Mouse (Mus musculus): ENCODE results near the gene Fblim1. TPM values are rescaled to one million over a fixed set of nuclear protein-coding genes. Genes with fewer than 3 reads are reported as not detected.
A peak's percentile ranks its signal among the peaks of the same experiment; 100 is the strongest.

The Fblim1 gene
- polyA plus RNA-seq, 1 experiment from 2014 or later, result 29.1 TPM

DNA sequence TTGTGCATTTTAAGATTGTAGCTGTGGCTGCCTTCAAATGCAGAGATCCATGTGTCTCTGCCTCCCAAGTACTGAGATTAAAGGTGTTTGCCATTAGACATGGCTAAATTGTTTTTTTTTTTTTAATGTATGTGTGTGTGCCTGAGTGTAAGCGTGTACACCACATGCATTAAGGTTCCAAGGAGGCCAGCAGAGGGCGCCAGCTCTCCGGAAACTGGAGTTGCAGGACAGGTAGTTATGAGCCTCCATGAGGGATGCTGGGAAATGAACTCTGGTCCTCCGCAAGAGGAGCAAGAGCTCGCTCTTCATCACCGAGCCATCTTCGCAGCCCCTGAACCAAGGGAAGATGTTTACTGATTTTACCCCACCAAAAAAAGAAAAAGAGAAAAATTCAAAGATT is 29.0 kb downstream of the Fblim1 start:
- Histone ChIP-seq H3K9me3 (ENCODE audit: control insufficient read depth, low read length) (no peaks in the 10 kb centered on the region), H3K4me1 (ENCODE audit: control insufficient read depth, insufficient read depth, low read length) (no peaks in the 10 kb centered on the region), H3K9ac (replicated peaks; ENCODE audit: low read depth, low read length) (no peak overlapping the region), H3K36me3 (ENCODE audit: control insufficient read depth, insufficient read depth, low read length) (0 out of 2 replicates have a peak, but pooled peaks cover 3% of the 10 kb centered on the region), H3K27me3 (ENCODE audit: control insufficient read depth, insufficient read depth, low read length) (no peaks in the 10 kb centered on the region), H3K27ac (ENCODE audit: low read depth, low read length) (no peak overlapping the region), H3K4me2 (ENCODE audit: low read depth, low read length) (no peak overlapping the region), H3K4me3 (ENCODE audit: low read depth, low read length) (no peak overlapping the region)
- 96% methylated on average over 7 of the region's 7 CpGs for WGBS
- ATAC-seq (ENCODE audit: low read depth), result no peak

DNA sequence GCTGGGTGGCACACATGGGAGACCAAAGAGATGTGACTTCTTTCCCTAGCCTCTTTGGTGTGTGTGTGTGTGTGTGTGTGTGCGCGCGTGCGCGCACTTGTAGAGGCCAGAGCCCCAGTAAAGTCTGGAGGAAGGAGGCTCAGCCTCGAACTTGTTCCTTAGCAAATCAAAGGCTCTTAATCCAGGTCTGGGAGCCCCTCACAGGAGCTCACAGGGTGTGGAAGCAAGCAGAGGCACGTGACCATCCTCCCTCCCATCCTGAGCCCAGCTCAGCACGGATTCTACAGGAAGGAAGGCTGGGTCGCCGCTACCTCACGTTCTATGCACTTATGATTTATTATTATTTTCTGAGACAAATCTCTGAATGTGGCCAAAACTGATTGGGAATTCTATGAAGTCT is 29.5 kb downstream of the Fblim1 start:
- 0 out of 2 replicates have a peak, but pooled peaks cover 3% of the 10 kb centered on the region for H3K36me3 ChIP-seq (ENCODE audit: control insufficient read depth, insufficient read depth, low read length)
- no peaks in the 10 kb centered on the region for H3K9me3 ChIP-seq (ENCODE audit: control insufficient read depth, low read length)
- H3K4me2 ChIP-seq (ENCODE audit: low read depth, low read length), result no peak overlapping the region
- no peak for ATAC-seq (ENCODE audit: low read depth)
- no peak overlapping the region for H3K27ac ChIP-seq (ENCODE audit: low read depth, low read length)
- H3K4me3 ChIP-seq (ENCODE audit: low read depth, low read length), result no peak overlapping the region
- 87% methylated on average over 11 of the region's 11 CpGs for WGBS
- H3K4me1 ChIP-seq (ENCODE audit: control insufficient read depth, insufficient read depth, low read length), result no peaks in the 10 kb centered on the region
- H3K27me3 ChIP-seq (ENCODE audit: control insufficient read depth, insufficient read depth, low read length), result no peaks in the 10 kb centered on the region
- no peak overlapping the region for H3K9ac ChIP-seq (replicated peaks; ENCODE audit: low read depth, low read length)

DNA sequence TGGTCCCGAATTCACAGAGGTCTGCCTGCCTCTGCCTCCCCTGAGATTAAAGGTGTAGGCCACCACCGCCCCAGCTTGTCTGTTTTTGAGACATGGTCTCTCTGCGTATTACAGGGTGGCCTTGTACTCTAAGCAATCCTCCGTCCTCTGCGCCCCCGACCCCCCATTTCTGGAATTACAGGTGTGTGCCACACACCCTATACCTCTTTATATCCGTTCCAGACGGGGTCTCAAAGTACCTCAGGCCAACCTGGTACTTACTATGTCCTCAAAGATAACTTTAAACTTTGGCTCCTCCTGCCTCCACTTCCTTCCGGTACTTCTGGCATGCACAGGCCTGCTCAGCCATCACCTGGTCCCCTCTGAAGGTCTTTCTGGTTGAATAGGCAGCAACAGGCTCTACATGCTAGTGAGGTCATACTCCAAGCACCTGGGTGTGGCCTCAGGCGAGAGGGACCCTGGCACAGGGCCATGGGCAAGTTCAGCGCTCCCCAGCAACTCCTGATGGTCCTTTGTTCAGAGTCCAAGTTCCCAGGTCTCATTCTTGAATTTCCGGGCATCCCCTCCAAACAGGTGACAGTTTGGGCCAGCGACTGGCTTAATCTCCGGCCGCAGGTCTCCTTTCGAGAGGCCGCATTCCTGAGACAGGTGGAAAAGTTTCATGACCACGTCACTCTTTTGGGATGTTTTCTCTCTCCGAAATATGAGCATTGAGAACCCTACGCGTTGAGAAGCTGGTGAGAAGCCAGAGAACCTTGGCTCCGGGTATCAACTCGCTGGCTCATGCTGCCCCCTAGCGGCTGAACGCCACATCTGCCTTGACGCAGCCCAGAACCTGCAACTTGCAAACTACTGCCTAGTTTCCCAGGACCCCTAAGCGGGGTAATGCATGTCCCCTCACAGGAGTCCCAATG is 30.9 kb downstream of the Fblim1 start:
- no peak overlapping the region for H3K4me2 ChIP-seq (ENCODE audit: low read depth, low read length)
- 0 out of 2 replicates have a peak, but pooled peaks have one; percentile 60 for ATAC-seq (ENCODE audit: low read depth)
- H3K4me1 ChIP-seq (ENCODE audit: control insufficient read depth, insufficient read depth, low read length), result no peaks in the 10 kb centered on the region
- H3K9me3 ChIP-seq (ENCODE audit: control insufficient read depth, low read length), result no peaks in the 10 kb centered on the region
- 42% methylated on average over 27 of the region's 27 CpGs for WGBS
- no peak overlapping the region for H3K9ac ChIP-seq (replicated peaks; ENCODE audit: low read depth, low read length)
- H3K27ac ChIP-seq (ENCODE audit: low read depth, low read length), result no peak overlapping the region
- H3K27me3 ChIP-seq (ENCODE audit: control insufficient read depth, insufficient read depth, low read length), result no peaks in the 10 kb centered on the region
- 0 out of 2 replicates have a peak, but pooled peaks cover 3% of the 10 kb centered on the region for H3K36me3 ChIP-seq (ENCODE audit: control insufficient read depth, insufficient read depth, low read length)
- no peak overlapping the region for H3K4me3 ChIP-seq (ENCODE audit: low read depth, low read length)

DNA sequence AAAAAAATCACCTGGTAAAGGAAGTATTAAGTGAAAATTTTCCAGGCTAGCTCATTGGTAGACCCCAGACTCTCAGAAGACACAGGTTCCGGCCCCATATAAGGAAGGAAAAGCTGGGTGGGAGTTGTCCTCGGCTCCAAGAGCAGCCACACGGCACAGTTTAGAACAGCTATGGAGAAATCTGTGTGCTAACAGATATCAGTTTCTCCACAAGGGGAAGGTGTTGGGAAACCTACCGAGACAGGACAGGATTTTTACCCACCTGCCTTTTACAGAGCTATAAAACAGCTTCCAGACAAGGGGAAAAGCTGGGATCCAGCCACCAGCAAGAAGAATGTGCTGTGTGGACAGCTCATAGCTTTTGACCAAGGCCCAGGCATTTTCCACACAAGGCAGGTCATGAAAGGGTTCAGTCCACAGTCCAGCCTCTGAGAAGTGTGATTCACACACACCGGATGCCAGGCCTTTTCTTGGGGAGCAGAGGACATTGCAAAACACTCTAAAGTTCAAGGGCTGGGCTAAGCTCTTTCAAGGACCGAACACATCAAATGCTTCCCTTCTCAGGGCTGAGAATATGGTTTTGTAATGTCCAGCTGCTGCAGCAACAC is 32.4 kb downstream of the Fblim1 start:
- ATAC-seq (ENCODE audit: low read depth), result no peak
- 81% methylated on average over 6 of the region's 6 CpGs for WGBS
- Histone ChIP-seq H3K4me3 (ENCODE audit: low read depth, low read length) (no peak overlapping the region), H3K9me3 (ENCODE audit: control insufficient read depth, low read length) (no peaks in the 10 kb centered on the region), H3K4me1 (ENCODE audit: control insufficient read depth, insufficient read depth, low read length) (no peaks in the 10 kb centered on the region), H3K4me2 (ENCODE audit: low read depth, low read length) (no peak overlapping the region), H3K27ac (ENCODE audit: low read depth, low read length) (no peak overlapping the region), H3K27me3 (ENCODE audit: control insufficient read depth, insufficient read depth, low read length) (no peaks in the 10 kb centered on the region), H3K36me3 (ENCODE audit: control insufficient read depth, insufficient read depth, low read length) (no peaks in the 10 kb centered on the region), H3K9ac (replicated peaks; ENCODE audit: low read depth, low read length) (no peak overlapping the region)

DNA sequence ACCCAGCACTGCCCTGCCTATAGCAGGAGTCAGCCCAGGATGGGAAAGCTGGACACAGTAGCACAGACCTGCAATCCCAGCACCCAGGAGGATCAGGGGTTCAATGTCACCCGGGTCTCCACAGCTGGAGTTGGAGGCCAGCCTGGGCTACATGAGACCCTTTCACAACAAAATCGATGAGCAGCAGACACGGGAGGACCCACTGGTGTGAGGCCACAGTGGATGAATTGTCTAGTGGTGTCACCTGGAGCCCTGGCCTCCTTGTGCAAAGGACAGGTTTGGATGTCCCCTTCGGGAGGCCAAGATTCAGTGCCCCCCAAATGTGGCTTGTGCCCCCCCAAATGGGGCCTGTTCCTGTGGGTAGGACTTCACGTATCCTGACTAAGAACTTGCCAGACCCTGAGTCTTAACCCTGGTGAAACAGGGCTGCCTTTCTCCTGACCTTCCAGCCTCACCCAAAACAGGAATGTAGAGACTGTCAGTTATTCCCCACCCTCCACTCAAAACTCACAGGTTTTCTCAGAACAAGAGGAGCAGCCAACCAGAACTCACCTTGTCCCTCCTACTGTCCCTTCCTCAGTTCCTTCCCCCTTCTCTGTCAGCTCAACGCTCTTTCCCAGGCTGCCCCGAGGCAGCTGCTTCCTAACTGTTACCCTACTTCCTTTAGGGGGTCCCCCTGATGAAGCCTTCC is 33.1 kb downstream of the Fblim1 start:
- Histone ChIP-seq H3K27ac (ENCODE audit: low read depth, low read length) (no peak overlapping the region), H3K27me3 (ENCODE audit: control insufficient read depth, insufficient read depth, low read length) (no peaks in the 10 kb centered on the region), H3K36me3 (ENCODE audit: control insufficient read depth, insufficient read depth, low read length) (no peaks in the 10 kb centered on the region), H3K9ac (replicated peaks; ENCODE audit: low read depth, low read length) (no peak overlapping the region), H3K9me3 (ENCODE audit: control insufficient read depth, low read length) (no peaks in the 10 kb centered on the region), H3K4me2 (ENCODE audit: low read depth, low read length) (no peak overlapping the region), H3K4me1 (ENCODE audit: control insufficient read depth, insufficient read depth, low read length) (no peaks in the 10 kb centered on the region), H3K4me3 (ENCODE audit: low read depth, low read length) (no peak overlapping the region)
- WGBS, result 85% methylated on average over 7 of the region's 7 CpGs
- ATAC-seq (ENCODE audit: low read depth), result no peak

DNA sequence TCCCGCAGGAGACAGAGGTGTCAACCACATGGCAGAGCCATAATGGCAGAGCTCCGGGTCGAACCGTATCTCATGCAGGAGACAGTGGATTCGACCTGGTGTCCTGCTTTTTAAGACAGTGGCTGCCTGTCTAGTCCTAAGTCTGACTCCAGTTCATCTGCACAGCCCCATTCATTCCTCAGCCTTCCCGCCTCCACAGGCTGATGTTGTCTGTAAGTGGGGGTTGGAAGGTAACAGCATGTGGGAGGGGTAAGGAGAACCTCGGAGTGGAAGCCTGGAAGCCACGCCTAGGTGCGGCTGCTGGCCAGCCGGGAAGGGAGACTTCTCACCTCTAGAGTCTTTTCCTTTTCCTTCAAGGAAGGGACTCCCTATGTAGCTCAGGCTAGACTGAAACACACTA is 34.0 kb downstream of the Fblim1 start:
- no peak overlapping the region for H3K4me2 ChIP-seq (ENCODE audit: low read depth, low read length)
- no peaks in the 10 kb centered on the region for H3K27me3 ChIP-seq (ENCODE audit: control insufficient read depth, insufficient read depth, low read length)
- no peaks in the 10 kb centered on the region for H3K4me1 ChIP-seq (ENCODE audit: control insufficient read depth, insufficient read depth, low read length)
- 74% methylated on average over 10 of the region's 10 CpGs for WGBS
- no peak overlapping the region for H3K4me3 ChIP-seq (ENCODE audit: low read depth, low read length)
- H3K9me3 ChIP-seq (ENCODE audit: control insufficient read depth, low read length), result no peaks in the 10 kb centered on the region
- no peaks in the 10 kb centered on the region for H3K36me3 ChIP-seq (ENCODE audit: control insufficient read depth, insufficient read depth, low read length)
- ATAC-seq (ENCODE audit: low read depth), result no peak
- H3K27ac ChIP-seq (ENCODE audit: low read depth, low read length), result no peak overlapping the region
- no peak overlapping the region for H3K9ac ChIP-seq (replicated peaks; ENCODE audit: low read depth, low read length)

DNA sequence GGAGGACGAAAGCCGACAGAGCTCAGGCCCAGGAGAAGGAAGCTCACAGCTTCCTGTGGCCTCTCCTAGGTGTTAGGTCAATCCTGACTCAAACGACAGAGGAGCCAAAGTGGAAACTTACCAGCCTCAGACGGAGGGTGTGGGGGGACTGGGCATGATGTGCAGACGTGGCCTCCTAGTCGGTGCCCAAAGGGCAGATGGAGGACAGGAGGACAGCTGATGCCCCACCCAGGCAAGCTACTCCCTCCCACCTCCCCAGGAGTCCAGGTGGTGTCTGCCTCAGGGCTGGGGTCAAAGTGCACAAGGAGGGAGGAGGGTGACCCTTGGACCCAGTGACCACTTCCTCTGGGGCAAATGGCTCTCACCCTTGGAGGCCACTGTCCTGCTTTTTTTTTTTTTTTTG is 34.6 kb downstream of the Fblim1 start:
- Histone ChIP-seq H3K4me2 (ENCODE audit: low read depth, low read length) (no peak overlapping the region), H3K36me3 (ENCODE audit: control insufficient read depth, insufficient read depth, low read length) (no peaks in the 10 kb centered on the region), H3K4me3 (ENCODE audit: low read depth, low read length) (no peak overlapping the region), H3K27me3 (ENCODE audit: control insufficient read depth, insufficient read depth, low read length) (no peaks in the 10 kb centered on the region), H3K4me1 (ENCODE audit: control insufficient read depth, insufficient read depth, low read length) (no peaks in the 10 kb centered on the region), H3K9ac (replicated peaks; ENCODE audit: low read depth, low read length) (no peak overlapping the region), H3K27ac (ENCODE audit: low read depth, low read length) (no peak overlapping the region), H3K9me3 (ENCODE audit: control insufficient read depth, low read length) (no peaks in the 10 kb centered on the region)
- ATAC-seq (ENCODE audit: low read depth), result no peak
- 81% methylated on average over 6 of the region's 6 CpGs for WGBS

DNA sequence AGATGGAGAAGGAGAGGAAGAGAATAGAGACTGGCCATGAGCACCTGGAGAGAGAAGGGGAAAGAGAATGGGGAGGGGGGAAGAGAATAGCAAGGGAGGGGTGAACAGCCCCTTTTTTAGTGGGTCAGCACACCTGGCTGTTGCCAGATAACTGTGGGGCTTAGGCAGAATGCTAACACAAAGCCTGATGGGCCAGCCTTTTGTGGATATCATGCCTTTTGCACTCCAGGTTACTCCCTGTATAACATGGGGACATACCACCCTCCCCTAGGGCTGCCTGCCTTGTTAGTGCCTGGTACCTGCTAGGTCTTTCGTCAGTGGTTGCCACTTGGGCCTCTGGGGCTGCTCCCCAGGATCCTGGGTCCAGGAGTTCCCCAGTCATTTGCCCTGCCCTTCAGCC is 35.1 kb downstream of the Fblim1 start:
- no peak overlapping the region for H3K4me3 ChIP-seq (ENCODE audit: low read depth, low read length)
- H3K9ac ChIP-seq (replicated peaks; ENCODE audit: low read depth, low read length), result no peak overlapping the region
- no peaks in the 10 kb centered on the region for H3K27me3 ChIP-seq (ENCODE audit: control insufficient read depth, insufficient read depth, low read length)
- H3K9me3 ChIP-seq (ENCODE audit: control insufficient read depth, low read length), result no peaks in the 10 kb centered on the region
- no peak for ATAC-seq (ENCODE audit: low read depth)
- H3K4me1 ChIP-seq (ENCODE audit: control insufficient read depth, insufficient read depth, low read length), result no peaks in the 10 kb centered on the region
- H3K36me3 ChIP-seq (ENCODE audit: control insufficient read depth, insufficient read depth, low read length), result no peaks in the 10 kb centered on the region
- H3K4me2 ChIP-seq (ENCODE audit: low read depth, low read length), result no peak overlapping the region
- 79% methylated on average over 1 of the region's 1 CpGs for WGBS
- no peak overlapping the region for H3K27ac ChIP-seq (ENCODE audit: low read depth, low read length)

DNA sequence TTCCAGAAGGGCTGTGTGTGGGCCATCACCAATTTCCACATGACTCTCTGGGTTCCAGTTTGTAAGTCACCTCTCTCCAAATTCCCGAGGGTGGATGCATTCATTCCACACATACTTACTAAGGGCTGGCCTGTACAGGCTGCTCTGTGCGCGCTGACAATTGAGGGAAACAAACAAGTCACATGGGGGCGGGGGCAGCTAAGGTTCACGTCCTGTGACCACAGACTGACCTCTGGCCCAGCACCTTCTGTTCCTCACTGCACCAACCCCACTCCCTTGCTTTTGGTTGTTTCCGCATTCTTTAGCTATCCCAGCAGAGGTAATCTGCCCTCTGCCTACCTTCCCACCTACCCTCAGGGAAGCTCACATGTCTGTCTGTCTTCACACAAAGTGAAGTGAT is 35.9 kb downstream of the Fblim1 start:
- WGBS, result 61% methylated on average over 6 of the region's 6 CpGs
- Histone ChIP-seq H3K27me3 (ENCODE audit: control insufficient read depth, insufficient read depth, low read length) (no peaks in the 10 kb centered on the region), H3K9ac (replicated peaks; ENCODE audit: low read depth, low read length) (no peak overlapping the region), H3K27ac (ENCODE audit: low read depth, low read length) (no peak overlapping the region), H3K4me2 (ENCODE audit: low read depth, low read length) (no peak overlapping the region), H3K9me3 (ENCODE audit: control insufficient read depth, low read length) (no peaks in the 10 kb centered on the region), H3K36me3 (ENCODE audit: control insufficient read depth, insufficient read depth, low read length) (no peaks in the 10 kb centered on the region), H3K4me3 (ENCODE audit: low read depth, low read length) (no peak overlapping the region), H3K4me1 (ENCODE audit: control insufficient read depth, insufficient read depth, low read length) (no peaks in the 10 kb centered on the region)
- ATAC-seq (ENCODE audit: low read depth), result no peak
